Mouse (Mus musculus): Measurements from ENCODE around the gene Bphl.
A peak's percentile ranks its signal among the peaks of the same experiment; 100 is the strongest.
"Not testable (repeated sequence)": the region's sequence is repeated elsewhere in the genome, so short reads cannot be mapped to it uniquely, and the experiment has no call there.

Gene Bphl

DNA sequence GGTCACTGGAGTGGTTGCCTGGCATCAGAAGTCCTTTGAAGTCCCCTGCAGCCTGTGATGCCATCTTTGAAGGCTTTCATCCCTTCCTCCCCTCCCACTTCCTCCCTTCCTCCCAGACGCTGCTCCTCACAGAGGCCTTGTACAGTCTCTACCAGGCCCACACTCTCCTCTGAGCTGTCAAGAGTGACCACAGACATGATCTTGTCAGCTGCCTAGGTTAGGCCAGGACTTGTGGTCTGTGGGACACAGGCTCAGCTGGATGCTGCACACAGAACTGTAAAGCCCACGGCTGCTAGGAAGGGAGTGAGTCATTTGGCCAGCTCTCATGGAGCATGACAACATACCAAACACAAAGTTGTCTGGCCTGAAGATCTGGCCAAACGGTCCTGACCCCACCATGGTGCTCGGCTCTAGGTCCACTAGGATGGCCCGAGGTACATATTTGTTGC, 50.8 kb downstream of the Bphl start:
- not testable (repeated sequence) for DNase-seq (ENCODE audit: low read depth, low spot score)

DNA sequence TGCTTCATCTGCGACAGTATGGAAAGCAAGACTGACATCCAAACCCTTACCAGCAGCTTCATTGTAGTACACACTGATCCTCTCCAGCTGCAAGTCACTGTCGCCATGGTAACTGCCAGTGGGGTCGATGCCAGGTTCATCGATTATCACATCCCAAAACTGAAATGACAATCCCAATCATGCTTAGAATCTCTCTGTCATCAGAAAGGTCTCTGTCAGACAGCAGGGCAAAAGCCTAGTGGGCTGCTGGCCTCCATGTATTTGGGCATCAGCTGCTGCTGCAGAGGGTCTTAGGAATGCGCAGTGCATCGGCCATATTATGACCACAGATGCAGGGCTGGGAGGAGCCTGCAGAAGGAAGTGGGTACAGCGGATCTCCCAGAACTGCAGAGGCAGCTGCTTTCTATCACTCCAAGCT, 51.5 kb downstream of the Bphl start:
- no peak for DNase-seq (ENCODE audit: low read depth, low spot score)

DNA sequence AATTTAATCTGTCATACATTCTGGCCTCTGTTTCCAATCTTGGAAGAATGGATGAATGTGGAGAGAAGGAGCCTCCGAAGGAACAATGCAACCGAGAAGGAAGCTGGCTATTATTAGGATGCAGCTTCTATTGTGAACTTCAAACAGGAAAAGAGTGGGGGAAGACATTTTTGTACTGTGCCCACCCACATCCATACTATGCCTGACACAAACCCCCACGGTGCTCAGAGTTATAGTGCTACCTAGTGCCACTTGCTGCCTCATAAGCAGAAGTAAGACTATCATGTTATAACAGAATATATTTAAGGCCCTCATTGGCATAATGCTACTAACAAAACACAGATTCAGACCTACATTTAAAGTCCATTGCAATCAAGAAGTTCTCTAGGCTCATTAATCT, 52.0 kb downstream of the Bphl start:
- DNase-seq (ENCODE audit: low read depth, low spot score), result no peak

DNA sequence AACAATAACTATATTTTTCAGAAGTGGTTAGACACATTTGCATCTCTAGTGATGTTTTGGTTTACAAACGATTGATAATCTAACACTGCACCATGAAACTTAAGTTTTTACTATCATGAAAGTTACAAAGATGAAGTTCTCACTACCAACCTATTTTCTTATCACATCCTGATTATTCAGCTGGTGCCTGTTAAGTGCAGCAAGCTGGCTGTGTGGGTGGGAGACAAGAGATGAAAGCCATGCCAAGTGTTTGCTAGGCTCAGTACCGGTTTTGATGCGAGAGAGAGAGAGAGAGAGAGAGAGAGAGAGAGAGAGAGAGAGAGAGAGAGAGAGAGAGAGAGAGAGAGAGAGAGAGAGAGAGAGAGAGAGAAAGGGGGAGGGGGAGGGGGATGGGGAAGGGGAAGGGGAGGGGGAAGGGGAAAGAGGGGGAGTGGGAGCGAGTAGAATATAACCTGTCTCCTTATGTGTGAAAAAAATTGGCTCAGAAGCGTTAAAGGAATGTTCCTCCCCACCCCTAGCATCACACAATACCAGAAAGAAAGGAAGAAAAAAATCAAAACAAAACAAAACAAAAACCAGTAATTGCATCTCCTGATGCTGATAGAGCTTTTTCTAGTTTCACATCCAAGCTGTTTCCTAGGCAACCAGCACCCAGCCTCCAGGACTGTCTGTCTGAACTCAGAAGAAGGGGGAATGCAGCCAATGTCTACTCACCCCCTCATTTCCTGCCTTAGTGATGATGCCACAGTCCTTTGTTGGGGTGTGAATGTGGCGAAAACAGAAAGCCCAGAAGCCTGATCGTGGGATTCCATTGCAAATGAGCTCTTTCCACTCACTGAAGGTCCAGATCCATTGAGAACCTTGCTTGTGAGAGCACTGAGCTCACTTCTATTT, 58.4 kb downstream of the Bphl start:
- no peak for DNase-seq (ENCODE audit: low read depth, low spot score)

DNA sequence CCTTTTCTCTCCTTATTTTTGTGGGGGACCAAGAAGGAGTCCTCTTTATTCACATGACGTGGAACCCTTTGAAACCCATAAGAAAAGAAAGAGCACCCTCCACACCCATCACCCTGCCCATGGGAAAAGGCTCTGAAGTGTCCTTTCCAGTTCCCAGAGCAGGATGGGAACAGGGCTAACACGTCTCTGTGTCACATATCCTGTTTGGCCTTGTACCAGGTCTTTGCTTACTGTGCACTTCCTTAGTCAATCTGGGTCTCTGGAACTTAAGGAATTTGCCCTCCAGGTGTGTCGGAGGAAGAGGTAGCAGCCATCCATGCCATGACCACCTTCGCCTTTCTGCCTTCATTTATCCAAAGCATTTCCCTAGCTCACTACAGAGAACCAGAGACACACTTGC, 59.1 kb downstream of the Bphl start:
- no peak for DNase-seq (ENCODE audit: low read depth, low spot score)

DNA sequence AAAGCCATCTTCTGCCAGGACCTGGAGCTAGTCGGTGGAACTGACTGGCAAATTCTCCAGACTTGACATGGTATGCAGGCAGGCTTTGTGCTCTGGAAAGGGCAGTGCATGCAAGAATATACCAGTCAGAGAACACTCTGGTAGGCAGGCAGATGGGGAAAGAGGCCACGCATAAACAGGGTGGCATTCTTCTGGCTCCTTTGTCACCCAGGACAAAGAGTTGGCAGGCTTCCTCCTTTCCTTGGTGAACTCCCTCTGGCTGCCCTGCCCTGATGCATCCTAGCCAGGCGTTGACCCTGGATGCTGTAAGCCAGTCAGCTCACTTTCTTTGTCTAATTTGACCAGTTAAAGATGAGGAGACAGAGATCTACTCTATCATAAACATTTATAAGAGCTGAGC, 59.7 kb downstream of the Bphl start:
- no peak for DNase-seq (ENCODE audit: low read depth, low spot score)

DNA sequence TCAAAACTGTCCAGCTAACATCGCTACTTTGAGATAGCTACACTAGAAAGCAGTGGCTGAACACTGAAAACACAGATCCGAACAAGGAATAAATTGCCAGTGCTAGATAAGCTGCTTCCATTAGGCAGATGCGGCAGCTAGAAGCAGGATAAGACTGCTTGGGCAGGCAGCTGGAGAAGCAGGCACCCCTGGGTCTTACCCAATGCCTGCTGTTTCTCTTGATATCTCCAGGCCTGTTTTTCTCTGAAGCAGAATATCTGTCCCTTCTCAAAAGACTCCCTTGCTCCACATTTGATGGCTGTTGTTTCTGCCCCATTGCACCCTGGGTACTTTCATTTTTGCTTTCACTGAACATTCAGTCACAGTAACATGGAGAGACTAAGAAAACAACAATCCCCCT, 63.3 kb downstream of the Bphl start:
- DNase-seq (ENCODE audit: low read depth, low spot score), result no peak

DNA sequence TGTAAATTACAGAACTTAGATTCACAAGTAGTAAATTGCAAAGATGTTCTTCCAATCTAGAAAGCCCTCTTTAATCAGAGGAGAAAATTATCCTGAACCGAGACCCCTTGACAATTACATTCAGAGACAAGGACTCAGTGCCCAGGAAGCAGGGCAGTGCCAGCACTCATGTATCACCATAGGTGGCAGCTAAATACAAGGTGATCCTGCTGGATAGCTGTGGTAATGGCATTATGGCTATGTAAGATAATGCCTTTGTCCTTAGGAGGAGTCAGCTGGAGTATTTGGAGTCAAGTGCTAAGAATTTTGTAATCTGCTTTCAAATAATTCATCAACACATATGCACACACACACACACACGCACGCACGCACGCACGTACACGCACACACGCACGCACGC, 63.9 kb downstream of the Bphl start:
- DNase-seq (ENCODE audit: low read depth, low spot score), result no peak

DNA sequence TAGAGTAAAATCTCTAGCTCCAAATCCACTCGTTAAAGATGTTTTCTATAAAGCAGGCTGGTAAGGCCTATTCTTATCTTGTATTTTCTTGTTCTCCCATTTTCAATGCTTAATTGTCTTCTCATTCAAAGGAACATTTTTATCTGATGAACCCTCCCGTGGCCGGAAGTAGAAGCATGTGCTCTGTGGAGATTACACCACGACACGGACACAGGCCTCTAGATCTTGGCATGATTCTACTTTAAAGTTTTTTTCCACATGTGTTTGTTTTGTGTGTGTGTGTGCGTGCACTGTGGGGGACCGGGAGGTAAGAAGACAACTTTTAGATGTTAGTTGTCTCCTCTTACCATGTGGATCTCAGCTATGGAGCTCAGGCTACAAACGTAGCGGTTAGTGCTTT, 64.5 kb downstream of the Bphl start:
- DNase-seq (ENCODE audit: low read depth, low spot score), result no peak

DNA sequence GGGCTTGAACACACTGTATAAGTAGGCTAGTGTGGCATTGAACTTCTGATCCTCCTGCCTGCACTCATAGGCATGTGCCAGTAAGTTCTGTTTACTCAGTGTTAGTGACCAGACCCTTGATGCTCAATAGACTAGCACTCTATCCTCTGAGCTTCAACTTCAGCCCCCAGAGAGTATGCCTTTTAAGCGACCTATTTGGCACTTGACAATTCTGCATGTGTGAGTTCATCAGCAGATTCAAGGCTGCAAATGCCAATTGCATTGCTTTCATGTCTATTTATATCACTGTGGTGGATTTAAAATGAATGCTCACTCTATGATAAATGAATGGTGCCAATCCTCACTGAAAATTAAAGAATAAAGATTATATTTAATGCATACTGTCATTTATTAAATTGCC, 68.0 kb downstream of the Bphl start:
- DNase-seq (ENCODE audit: low read depth, low spot score), result no peak

DNA sequence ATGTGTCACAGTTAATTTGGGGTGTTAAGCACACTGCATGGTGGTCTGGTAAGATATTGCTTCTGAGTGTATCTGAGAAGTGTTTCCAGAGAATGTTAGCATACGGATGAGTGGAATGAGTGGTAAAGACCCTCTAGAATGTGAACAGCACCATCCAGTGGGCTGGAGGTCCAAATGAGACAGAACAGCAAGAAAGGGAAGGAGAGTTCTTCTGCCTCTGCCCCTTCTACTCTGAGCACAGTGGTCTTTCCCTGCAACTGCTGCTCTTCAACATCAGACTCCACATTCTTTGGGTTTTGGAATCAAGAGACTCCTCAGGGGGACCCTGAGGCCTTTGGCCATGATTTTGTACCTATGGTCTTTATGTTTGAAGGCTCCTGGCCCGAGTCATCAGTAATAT, 68.9 kb downstream of the Bphl start:
- no peak for DNase-seq (ENCODE audit: low read depth, low spot score)

DNA sequence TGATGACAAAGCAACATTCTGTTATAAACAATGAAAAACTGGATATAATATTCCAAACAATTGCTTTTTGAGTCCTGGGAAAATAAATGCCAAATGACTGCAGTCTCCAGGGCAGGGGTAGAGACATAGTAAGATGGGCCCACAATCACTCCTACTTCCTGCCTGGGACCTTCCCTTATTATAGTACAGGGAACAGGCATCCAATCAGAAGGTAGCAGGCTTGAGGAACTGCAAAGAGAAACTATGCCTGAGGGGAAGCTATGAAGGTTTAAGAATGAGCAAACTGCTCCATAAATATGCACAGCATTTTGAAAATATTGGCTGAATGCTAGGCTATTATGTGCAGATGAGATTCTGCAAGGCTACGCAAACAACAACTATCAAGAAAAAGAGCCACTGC, 69.6 kb downstream of the Bphl start:
- no peak for DNase-seq (ENCODE audit: low read depth, low spot score)

DNA sequence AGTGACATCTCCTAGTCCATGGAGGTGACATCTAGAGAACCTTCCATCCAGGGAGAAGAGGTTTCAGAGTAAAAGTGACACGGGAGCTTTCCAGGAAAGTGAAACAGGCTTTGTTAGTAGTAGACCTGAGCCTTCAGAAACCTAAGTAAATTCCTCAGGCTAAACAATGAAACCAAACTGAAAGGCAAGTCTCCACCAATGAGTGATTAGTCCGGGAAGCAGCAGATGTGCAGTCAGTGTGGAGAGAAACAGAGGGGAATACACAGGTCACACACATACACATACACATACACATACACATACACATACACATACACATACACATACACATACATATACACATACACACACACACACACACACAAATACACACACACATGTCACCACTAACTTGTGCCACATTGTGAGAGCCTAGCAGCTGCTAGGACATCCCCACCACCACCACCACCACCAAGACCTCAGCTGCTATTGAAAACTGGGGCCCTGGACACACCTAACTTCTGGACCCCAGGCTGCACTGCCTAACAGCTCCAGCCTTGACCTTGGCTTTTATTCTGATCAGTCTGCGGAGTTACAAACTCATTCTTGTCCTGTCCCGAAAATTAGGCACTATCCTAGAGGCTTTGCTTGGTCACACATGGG, 71.8 kb downstream of the Bphl start:
- no peak for DNase-seq (ENCODE audit: low read depth, low spot score)

DNA sequence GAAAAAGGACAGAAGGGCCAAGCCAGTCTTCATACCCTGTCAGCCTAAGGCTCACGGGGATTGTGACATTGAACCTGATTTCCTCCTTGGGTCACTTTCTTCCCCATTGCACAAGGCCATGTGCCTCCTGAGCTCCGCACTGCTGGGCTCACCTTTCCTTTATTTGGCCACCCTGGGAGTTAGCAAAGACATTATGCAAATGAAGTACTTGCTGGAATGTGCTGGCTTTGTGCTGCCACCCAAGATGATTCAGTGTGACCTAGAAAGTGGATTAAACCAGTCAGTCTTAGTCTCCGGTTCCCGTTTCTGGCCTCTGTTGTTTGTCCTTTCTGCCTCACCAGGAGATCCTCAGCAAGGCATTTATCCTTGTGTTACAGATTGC, 72.3 kb downstream of the Bphl start:
- DNase-seq (ENCODE audit: low read depth, low spot score), result peak; percentile 65

DNA sequence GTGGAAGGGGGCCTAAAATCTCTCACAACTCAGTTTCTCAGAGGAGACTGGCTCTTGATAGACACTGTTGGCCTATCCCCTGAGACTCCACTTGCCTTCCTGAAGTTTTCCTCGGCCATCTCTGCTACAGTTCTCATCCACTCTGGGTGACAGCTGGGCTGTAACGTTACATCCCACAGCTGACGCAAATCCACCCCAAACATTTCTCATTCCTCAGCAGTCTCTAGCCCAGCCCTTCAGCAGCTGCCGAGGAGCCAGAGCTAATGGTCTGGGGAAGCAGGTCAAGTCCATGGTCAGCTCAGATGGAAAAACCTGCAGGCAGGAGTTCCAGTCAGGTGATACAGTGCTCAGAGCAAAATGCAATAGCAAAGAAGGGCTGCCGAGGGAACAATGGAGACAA, 73.6 kb downstream of the Bphl start:
- DNase-seq (ENCODE audit: low read depth, low spot score), result no peak

DNA sequence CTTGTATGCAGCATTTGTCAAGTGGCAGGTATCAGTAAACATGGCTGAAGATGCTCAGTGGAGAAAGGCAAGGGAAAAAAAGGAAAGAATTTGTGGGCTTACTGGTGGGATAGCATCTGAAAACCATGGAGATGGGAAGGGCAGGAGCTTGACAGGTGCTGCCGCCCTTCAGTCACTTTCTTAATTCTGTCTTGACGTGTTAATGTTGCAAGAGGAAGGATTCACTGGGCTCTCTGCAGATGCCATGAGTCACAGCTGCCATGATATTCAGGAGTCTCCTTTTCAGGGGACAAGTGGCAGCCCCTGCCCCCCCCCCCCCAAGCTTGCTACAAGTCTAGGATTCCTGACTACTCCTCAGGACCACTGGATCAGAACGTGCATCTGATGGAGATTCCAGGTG, 74.5 kb downstream of the Bphl start:
- no peak for DNase-seq (ENCODE audit: low read depth, low spot score)

DNA sequence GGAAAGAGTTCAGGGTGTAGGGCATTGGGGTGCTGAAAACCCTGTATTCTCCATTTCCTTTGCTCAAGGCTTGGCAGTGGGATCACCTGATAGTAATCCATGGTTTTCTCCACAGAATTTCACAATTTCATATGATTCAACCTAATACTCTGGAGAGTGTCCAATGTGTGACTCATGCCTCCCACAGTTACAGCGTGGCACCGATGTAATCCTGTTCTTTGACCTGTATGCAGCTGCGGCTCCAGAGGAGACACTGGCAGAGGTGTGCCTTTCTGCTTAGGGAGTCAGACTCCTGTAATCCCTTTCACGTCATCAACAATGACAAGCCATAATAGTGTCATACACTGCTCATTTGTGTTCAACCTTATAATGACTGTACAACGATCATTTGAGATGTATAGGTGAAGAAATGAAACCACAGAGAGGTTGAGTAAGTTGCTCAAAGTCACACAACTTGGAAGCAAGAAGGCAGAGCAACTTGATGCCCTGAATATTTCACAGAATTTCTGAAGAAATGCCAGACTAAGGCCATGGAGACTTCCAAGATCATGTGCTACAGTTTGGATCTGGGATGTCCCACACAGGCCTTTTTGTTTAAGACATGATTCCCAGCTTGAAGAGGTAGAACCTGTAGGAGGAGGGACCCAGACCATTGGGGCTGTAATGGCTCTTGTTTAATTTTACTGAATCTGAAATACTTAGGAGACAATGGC, 75.1 kb downstream of the Bphl start:
- DNase-seq (ENCODE audit: low read depth, low spot score), result no peak

DNA sequence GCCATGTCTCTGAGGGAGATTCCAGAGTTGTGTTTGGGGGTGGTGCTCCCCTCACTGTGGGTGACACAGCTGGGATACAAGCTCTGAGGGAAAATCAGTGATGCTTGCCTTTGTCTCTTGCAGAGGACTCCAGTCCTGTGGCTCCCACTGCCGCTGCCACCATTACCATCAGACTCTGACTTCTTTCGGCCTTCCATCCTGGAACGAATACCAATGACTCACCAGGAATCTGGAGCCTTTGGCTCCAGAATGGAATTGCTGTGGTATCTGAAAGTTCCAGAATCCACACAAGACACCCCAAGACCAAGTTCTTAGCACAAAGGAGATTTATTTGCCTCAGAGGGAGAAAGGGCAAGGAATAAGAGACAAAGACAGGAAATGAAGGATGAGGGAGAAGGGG, 75.7 kb downstream of the Bphl start:
- DNase-seq (ENCODE audit: low read depth, low spot score), result no peak

DNA sequence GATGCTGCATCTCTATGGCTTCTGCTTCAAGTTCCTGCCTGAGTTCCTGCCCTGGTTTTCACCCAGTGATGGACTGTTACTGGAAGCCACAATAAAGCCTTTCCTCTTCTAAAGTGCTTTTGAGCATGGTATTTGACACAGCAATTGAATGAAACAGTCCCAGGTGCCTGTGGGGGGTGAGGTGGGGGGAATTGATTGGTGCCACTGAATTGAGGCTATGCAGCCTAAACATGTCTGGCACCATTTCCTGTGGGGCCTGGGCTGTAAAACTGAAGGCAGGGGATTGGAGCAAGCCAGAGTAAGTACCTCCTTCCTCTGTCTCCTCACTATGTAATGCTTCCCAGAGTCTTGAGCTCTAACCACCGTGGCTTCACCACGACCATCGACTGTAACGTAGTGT, 77.3 kb downstream of the Bphl start:
- no peak for DNase-seq (ENCODE audit: low read depth, low spot score)

DNA sequence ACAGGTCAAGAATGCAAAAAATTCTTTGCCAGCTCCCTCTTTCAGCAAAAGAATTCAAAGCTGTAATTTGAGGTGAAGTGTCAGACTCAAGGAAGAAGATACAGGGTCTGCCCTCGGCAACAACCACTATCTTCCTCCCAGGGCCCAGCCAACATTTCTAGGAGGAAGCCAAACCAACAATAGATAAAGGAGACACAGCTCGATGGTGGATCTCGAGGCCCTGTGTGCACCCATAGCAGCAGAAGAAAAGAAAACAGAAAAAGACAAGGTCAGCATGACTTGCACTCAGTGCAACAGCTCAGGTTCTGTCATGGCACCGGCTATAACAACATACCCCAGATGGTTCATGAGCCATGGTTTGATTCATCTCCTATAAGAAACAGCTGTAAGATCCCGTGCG, 79.1 kb downstream of the Bphl start:
- no peak for DNase-seq (ENCODE audit: low read depth, low spot score)

DNA sequence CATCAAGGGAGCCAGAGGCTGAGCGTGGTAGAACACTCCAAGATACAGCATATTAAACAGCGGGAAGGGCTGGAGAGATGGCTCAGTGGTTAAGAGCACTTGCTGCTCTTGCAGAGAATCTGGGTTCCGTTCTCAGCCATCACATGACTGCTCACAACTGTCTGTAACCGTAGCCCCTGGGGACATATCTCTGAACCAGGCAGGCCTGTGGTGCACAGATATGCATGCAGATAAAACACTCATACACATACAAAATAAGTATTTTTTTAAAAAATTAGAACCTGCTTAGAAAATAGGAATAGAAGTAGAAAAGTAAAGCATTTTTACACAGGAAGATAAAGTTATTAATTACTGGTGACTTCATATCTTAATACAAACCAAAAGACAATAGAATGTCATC, 81.4 kb downstream of the Bphl start:
- DNase-seq (ENCODE audit: low read depth, low spot score), result no peak

DNA sequence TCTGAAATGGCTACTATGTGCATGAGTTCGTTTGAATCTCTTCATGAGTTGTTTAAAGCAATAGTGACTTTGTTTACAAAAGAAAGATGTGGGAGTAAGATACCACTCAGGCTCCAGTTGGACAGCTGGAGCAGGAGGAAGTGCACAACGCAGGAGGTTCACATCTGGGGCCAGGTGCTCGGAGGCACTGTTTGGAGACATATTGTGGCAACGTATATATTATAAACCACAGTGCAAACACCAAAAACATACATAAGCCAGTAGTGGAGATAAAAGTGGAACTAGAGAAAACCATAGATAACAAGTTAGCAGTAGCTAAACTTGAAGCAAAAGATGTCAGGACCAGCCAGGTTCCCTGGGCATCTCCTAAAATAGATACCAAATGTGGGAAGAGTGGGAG, 82.0 kb downstream of the Bphl start:
- no peak for DNase-seq (ENCODE audit: low read depth, low spot score)

DNA sequence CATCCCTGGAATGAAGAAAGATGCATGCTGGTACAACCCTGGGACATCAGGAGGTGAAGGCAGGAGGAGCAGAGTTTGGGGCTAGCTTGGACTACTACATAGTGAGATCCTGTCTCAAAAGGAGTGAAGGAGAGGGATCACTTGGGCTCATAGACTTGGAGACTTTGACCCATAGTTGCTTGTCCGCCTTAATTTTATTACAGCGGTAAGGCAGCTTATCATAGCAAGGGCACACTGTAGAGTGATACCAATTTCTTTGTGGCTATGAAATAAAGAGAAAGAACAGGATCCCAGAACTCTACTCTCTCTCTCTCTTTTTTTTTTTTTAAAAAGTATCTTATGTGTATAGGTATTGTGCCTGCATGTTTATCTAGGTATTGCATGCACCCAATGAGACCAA, 83.1 kb downstream of the Bphl start:
- DNase-seq (ENCODE audit: low read depth, low spot score), result no peak

All from WW6 (cell line).